Mouse (Mus musculus) embryonic fibroblast, embryonic 13.5 days (primary cell): ENCODE measurements around the gene Snx12.

Experiments
- CTCF ChIP-seq: IDR thresholded peaks from 2 replicates; pipeline ENCODE4 v1.5.1; 2011; ENCODE audit warnings: mild to moderate bottlenecking, control low read depth, low read length, moderate library complexity, borderline replicate concordance; ENCODE audit not compliant: insufficient read depth
- POLR2A ChIP-seq: IDR thresholded peaks from 2 replicates; pipeline ENCODE4 v1.6.1; 2011; ENCODE audit warnings: low read depth, mild to moderate bottlenecking, control low read depth, low read length, moderate library complexity

GRCm38 (mm10) chrX:101163739-101164138 lies 58.6 kb downstream of the Snx12 start:
- TF ChIP-seq CTCF (no peak), POLR2A (no peak)
